Mouse (Mus musculus) forebrain, postnatal 0 days (tissue): Measurements from ENCODE around the gene Tuba3a. TPM values are rescaled to one million over a fixed set of nuclear protein-coding genes. Genes with fewer than 3 reads are reported as not detected.
"Not testable (repeated sequence)": the region's sequence is repeated elsewhere in the genome, so short reads cannot be mapped to it uniquely, and the experiment has no call there.

Experiments
- ATAC-seq: fragments of 200-750 bp; cut with Nextera tagmentation; 2 replicates; pipeline ENCODE4 v1.8.0; 2017; ENCODE audit warnings: mild to moderate bottlenecking, moderate library complexity
- DNase-seq: peaks from one replicate; pipeline ENCODE4 v3.0.0-alpha.2; 2015
- H3K27ac ChIP-seq: fragments of 300-500 bp; sonication (generic); 2 replicates; pipeline ENCODE4 v1.5.1; 2014; ENCODE audit warnings: low read depth, mild to moderate bottlenecking, antibody characterized with exemption, low read length, moderate library complexity, mixed read lengths
- H3K27me3 ChIP-seq: fragments of 300-500 bp; sonication (generic); 2 replicates; pipeline ENCODE4 v1.6.1; 2014; ENCODE audit warnings: mild to moderate bottlenecking, low read length, mixed read lengths; ENCODE audit not compliant: insufficient read depth
- H3K36me3 ChIP-seq: fragments of 300-500 bp; sonication (generic); 2 replicates; pipeline ENCODE4 v1.6.1; 2014; ENCODE audit warnings: mild to moderate bottlenecking, moderate library complexity; ENCODE audit not compliant: insufficient read depth
- H3K4me1 ChIP-seq: fragments of 300-500 bp; sonication (generic); 2 replicates; pipeline ENCODE4 v1.6.1; 2014; ENCODE audit warnings: antibody characterized with exemption; ENCODE audit not compliant: insufficient read depth
- H3K4me2 ChIP-seq: fragments of 300-500 bp; sonication (generic); 2 replicates; pipeline ENCODE4 v1.6.1; 2014; ENCODE audit warnings: low read depth, mild to moderate bottlenecking, moderate library complexity
- H3K4me3 ChIP-seq: fragments of 300-500 bp; sonication (generic); 2 replicates; pipeline ENCODE4 v1.5.1; 2014; ENCODE audit warnings: low read depth, low read length, mixed read lengths
- H3K9ac ChIP-seq: fragments of 300-500 bp; sonication (generic); 2 replicates; pipeline ENCODE4 v1.6.1; 2014; ENCODE audit warnings: mild to moderate bottlenecking
- H3K9me3 ChIP-seq: fragments of 300-500 bp; sonication (generic); 2 replicates; pipeline ENCODE4 v1.6.1; 2016; ENCODE audit warnings: low read length
- CTCF ChIP-seq: sonication (generic); IDR thresholded peaks from 2 replicates; pipeline ENCODE4 v1.5.1; 2016; ENCODE audit warnings: antibody characterized with exemption, control low read depth, low read depth
- WGBS: fragments of 180-500 bp; shearing (Covaris S2); extraction: QIAGEN DNeasy Blood & Tissue Kit; methylation state at CpG from one replicate; pipeline ENCODE4 v1.1.7; 2014; 5-methylcytosine and 5-hydroxymethylcytosine counted together
- polyA plus RNA-seq: library from polyadenylated mRNA; unstranded; fragments of >200 nt; fragmentation: Nextera tagmentation; extraction: Ambion mirVana; gene quantifications from 2 replicates; pipeline ENCODE4 v1.2.1, GENCODE M21; 2015
- total RNA-seq: library from RNA; depleted of rRNA; stranded (reverse); fragments of >200 nt; gene quantifications from 2 replicates; pipeline ENCODE4 v1.2.3, GENCODE M21; 2014

The Tuba3a gene
- total and polyA plus RNA-seq, 2 experiments from 2014 or later = not detected

GRCm38 (mm10) chr6:125274841-125275563 lies 10.8 kb downstream of the Tuba3a start:
- ATAC-seq (no peak), DNase-seq (peak; percentile 52)
- no peaks in the 10 kb centered on the region for H3K36me3 ChIP-seq
- no peaks in the 10 kb centered on the region for H3K27me3 ChIP-seq
- no peak overlapping the region for H3K9ac ChIP-seq
- no peak overlapping the region for H3K4me2 ChIP-seq
- no peak overlapping the region for H3K4me3 ChIP-seq
- H3K4me1 ChIP-seq = no peaks in the 10 kb centered on the region
- no peak overlapping the region for H3K27ac ChIP-seq
- H3K9me3 ChIP-seq = no peaks in the 10 kb centered on the region
- TF ChIP-seq CTCF = peak; percentile 65
- 57% methylated on average over 15 of the region's 15 CpGs for WGBS

GRCm38 (mm10) chr6:125272228-125272785 lies 13.5 kb downstream of the Tuba3a start:
- WGBS = 75% methylated on average over 10 of the region's 10 CpGs
- H3K9me3 ChIP-seq = no peaks in the 10 kb centered on the region
- no peak overlapping the region for H3K4me3 ChIP-seq
- no peaks in the 10 kb centered on the region for H3K27me3 ChIP-seq
- TF ChIP-seq CTCF = no peak
- no peak overlapping the region for H3K4me2 ChIP-seq
- no peak for DNase-seq
- H3K27ac ChIP-seq = no peak overlapping the region
- no peaks in the 10 kb centered on the region for H3K4me1 ChIP-seq
- no peaks in the 10 kb centered on the region for H3K36me3 ChIP-seq
- ATAC-seq = no peak
- no peak overlapping the region for H3K9ac ChIP-seq

- Histone ChIP-seq H3K4me3 (peak overlapping the region; percentile 8; the same call in 1 of the 2 replicates), H3K27ac (no peak overlapping the region), H3K27me3 (no peaks in the 10 kb centered on the region), H3K4me2 (peak overlapping the region; percentile 43), H3K4me1 (no peaks in the 10 kb centered on the region), H3K36me3 (no peaks in the 10 kb centered on the region), H3K9me3 (no peaks in the 10 kb centered on the region), H3K9ac (no peak overlapping the region)
- TF ChIP-seq CTCF = peak; percentile 96
- WGBS = 16% methylated on average over 17 of the region's 17 CpGs
- DNase-seq (peak; percentile 93), ATAC-seq (peak; percentile 91)
These were observed 14.2 kb downstream of the Tuba3a start for GRCm38 (mm10) chr6:125271455-125272227.

- Histone ChIP-seq H3K9ac (no peak overlapping the region), H3K4me1 (no peaks in the 10 kb centered on the region), H3K27ac (no peak overlapping the region), H3K36me3 (no peaks in the 10 kb centered on the region), H3K4me2 (no peak overlapping the region), H3K4me3 (no peak overlapping the region), H3K27me3 (no peaks in the 10 kb centered on the region), H3K9me3 (no peaks in the 10 kb centered on the region)
- DNase-seq (no peak), ATAC-seq (no peak)
- TF ChIP-seq CTCF = no peak
- 50% methylated on average over 6 of the region's 6 CpGs for WGBS
These were observed 17.0 kb downstream of the Tuba3a start for GRCm38 (mm10) chr6:125268799-125269198.

GRCm38 (mm10) chr6:125267469-125267868 lies 18.4 kb downstream of the Tuba3a start:
- no peaks in the 10 kb centered on the region for H3K9me3 ChIP-seq
- no peak overlapping the region for H3K9ac ChIP-seq
- H3K4me3 ChIP-seq = no peak overlapping the region
- no peak overlapping the region for H3K27ac ChIP-seq
- H3K4me1 ChIP-seq = no peaks in the 10 kb centered on the region
- no peak for TF ChIP-seq CTCF
- WGBS = 90% methylated on average over 3 of the region's 3 CpGs
- ATAC-seq = no peak
- H3K36me3 ChIP-seq = no peaks in the 10 kb centered on the region
- no peak overlapping the region for H3K4me2 ChIP-seq
- no peak for DNase-seq
- no peaks in the 10 kb centered on the region for H3K27me3 ChIP-seq

GRCm38 (mm10) chr6:125266600-125266999 lies 19.2 kb downstream of the Tuba3a start:
- not testable (repeated sequence) for H3K4me3 ChIP-seq, H3K4me2 ChIP-seq, H3K4me1 ChIP-seq, H3K9ac ChIP-seq, DNase-seq, H3K36me3 ChIP-seq, ATAC-seq, H3K9me3 ChIP-seq, H3K27me3 ChIP-seq, H3K27ac ChIP-seq
- 59% methylated on average over 6 of the region's 6 CpGs for WGBS

GRCm38 (mm10) chr6:125266091-125266490 lies 19.8 kb downstream of the Tuba3a start:
- H3K9ac ChIP-seq = no peak overlapping the region
- no peak for TF ChIP-seq CTCF
- ATAC-seq (no peak), DNase-seq (no peak)
- H3K27me3 ChIP-seq = no peaks in the 10 kb centered on the region
- no peak overlapping the region for H3K4me2 ChIP-seq
- no peaks in the 10 kb centered on the region for H3K9me3 ChIP-seq
- H3K4me3 ChIP-seq = no peak overlapping the region
- no peaks in the 10 kb centered on the region for H3K4me1 ChIP-seq
- no peak overlapping the region for H3K27ac ChIP-seq
- 81% methylated on average over 13 of the region's 13 CpGs for WGBS
- no peaks in the 10 kb centered on the region for H3K36me3 ChIP-seq
